Mouse (Mus musculus) cerebellum, postnatal 10 days (tissue): ENCODE data around the gene Tgfbr2.
A peak's percentile ranks its signal among the peaks of the same experiment; 100 is the strongest.

ENCODE experiments used
- DNase-seq, 2 experiments: peaks; one replicate each; pipeline ENCODE4 v3.0.0; 2021; ENCODE audit warnings: mixed read lengths in 2 of 2

Tgfbr2 gene

GRCm38 (mm10) chr9:116193535-116193881 is 18.3 kb upstream of the Tgfbr2 start:
- no peak for DNase-seq

- no peak for DNase-seq
Measured at GRCm38 (mm10) chr9:116192826-116193534, 17.8 kb upstream of the Tgfbr2 start.

DNA sequence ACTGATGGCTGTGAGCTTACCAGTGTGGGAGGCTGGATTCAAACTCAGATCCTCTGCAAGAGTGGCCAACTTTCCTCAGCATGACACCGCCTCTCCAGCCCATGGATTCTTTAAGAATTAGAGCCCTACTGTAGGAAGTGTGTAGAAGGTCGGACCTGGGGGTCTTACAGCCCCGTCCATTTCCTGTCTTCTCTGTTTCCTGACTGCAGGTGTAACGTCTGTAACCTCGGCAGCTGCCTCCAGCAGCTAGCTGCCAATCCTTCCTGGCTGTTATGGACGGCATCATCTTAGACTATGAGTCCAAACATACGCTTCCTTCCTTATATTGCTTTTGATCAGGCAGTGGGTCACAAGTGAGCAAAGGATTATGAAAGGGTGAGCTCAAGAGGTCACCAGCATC is 17.1 kb upstream of the Tgfbr2 start:
- DNase-seq: no peak

DNA sequence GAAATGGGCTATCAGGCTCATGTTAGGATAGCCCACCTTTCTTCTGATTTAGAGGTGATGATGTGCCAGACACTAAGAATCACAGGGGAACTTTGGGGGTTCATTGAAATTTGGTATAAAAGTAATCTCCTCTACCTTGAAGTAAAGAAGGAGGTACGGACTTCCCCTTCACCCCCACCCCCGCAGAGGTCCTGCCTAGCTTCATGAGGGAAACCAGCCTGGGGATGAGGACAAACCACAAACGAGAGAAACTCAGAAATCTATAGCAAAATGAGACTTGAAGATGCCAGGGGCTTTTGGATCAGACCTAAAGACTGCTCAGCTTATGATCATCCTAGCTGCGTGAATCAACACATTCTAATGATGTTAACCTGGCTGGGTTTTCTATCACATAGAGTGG is 14.7 kb upstream of the Tgfbr2 start:
- DNase-seq: no peak

- no peak for DNase-seq
Measured at GRCm38 (mm10) chr9:116188952-116189666, 13.9 kb upstream of the Tgfbr2 start.

- DNase-seq: no peak
Measured at GRCm38 (mm10) chr9:116187181-116187731, 12.1 kb upstream of the Tgfbr2 start.

GRCm38 (mm10) chr9:116184903-116185302 is 9.7 kb upstream of the Tgfbr2 start:
- DNase-seq: no peak

DNA sequence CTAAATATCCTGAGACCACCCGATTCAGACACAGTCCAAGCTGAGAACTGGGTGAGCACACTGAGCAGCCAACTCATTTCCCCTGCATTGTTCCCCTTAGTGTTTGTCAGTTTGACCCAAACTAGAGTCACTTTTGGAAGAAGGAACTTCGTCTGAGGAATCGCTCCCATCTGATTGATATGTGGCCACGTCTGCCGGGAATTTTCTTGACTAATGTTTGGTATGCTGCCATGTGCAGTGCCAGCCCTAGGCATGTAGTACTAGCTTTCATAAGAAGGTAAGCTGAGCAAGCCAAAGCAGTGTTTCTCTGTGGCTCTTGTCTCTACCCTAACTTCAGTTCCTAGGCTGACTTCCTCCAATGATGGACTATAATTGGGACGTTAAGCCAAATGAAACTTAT is 7.9 kb upstream of the Tgfbr2 start:
- DNase-seq: no peak

DNA sequence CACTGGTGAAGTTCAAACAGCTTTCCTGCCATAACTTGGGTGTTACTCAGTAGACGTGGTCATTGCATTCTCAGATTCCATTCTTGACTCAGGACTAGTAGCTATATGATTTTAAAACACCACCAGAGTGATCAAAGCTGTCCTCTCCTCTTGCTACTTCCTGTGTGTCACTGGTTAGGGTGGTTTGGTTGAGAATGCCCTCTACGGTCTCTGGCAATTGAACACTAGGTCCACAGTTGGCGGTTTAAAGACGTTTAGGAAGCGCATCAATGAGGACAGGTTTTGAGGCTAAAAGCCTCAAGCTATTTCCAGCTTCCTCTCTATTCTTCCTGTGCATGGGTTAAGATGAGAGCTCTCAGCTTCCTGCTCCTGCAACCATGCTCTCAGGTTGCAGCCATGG is 6.4 kb upstream of the Tgfbr2 start:
- DNase-seq: no peak

- DNase-seq: no peak
Measured at GRCm38 (mm10) chr9:116178151-116178550, 3.0 kb upstream of the Tgfbr2 start.

DNA sequence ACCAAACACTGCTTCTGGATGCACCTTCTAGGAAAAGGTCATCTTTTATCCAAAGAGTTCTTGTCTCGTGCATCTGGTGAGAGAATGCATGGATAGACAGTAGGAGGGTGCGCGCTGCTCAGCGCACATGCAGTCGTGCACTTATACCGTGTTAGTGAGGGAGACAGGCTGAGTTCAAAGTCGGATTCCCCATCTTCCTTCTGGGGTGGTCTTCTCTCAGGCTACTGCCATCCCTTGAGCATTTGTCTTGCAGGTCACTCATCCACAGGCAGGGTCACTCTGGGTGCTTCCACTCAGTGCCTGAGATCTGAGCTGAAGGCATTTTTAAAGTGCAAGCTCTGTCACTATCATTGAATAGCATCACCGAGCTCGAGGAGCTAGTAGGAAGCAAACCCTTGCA is 1.9 kb upstream of the Tgfbr2 start:
- DNase-seq: no peak

GRCm38 (mm10) chr9:116175488-116176115 is 442 bp upstream of the Tgfbr2 start:
- DNase-seq: no peak

GRCm38 (mm10) chr9:116173473-116174170 is 1.5 kb downstream of the Tgfbr2 start:
- DNase-seq: no peak

- DNase-seq: no peak
Measured at GRCm38 (mm10) chr9:116173059-116173458, 2.1 kb downstream of the Tgfbr2 start.

GRCm38 (mm10) chr9:116169067-116169466 is 6.1 kb downstream of the Tgfbr2 start:
- DNase-seq: no peak

- DNase-seq: peak; percentile 42 to 51
Measured at GRCm38 (mm10) chr9:116167304-116167880, 7.8 kb downstream of the Tgfbr2 start.

DNA sequence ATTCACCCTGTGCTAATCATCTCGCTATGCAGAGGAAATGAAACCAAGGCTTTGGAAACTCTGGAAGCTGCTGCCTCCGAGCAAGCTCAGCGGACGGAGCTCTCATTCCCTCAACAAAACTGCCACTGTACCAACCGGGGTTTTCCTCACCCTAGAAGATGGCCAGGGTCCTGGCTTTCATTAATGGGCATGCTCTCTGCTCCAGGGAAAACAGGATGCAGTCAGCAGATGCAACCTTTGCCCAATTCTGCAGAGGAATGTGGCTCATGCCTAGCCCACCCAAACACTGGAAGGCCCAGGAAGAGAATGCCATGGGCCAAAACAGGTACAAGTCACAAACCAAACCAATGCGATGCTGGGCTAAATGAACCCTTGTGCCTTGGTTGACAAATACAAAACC is 8.8 kb downstream of the Tgfbr2 start:
- no peak for DNase-seq

GRCm38 (mm10) chr9:116163883-116164282 is 11.3 kb downstream of the Tgfbr2 start:
- no peak for DNase-seq

DNA sequence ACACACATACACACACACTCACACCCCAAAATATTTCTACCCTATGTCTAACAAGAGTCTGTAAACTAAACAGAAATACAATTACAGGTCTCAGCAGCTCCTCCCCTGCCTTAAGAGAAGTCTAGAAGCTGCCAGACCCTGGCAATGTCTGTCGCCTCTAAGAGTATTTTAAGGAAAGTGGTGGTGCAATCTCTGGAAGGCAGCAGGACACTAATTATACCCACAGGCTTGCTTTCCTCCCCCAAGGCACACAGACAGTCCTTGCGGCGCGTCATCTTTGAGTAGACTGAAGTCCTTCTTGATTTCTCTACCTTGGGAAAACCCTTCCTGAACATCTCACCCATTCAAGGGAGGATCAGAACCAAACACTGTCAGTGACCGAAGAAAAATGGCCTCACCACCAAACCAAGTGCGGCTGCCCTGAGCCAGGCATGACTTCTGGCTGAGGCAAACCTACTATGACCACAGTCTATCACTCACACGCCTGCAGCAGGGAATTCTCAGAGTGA is 12.2 kb downstream of the Tgfbr2 start:
- no peak for DNase-seq

DNA sequence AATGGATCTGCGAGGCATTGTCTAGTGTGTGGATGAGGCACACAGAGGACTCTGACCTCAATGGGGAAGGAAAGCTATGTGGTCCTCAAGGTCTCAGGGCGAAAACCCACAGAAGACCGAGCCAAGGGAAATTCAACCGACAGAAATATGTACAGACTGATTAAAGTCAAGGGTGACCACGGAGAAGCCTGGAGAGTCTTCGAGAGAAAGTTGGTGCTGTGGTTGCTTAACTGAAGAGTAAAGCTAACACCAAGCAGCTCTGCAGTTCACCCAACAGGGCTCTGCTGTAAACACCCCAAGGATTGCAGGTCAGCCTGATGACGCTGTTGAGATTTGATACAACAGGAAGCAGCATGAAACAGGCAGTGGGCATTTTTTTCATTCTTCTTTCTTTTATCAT is 14.3 kb downstream of the Tgfbr2 start:
- no peak for DNase-seq

- DNase-seq: no peak
Measured at GRCm38 (mm10) chr9:116160067-116160466, 15.1 kb downstream of the Tgfbr2 start.

GRCm38 (mm10) chr9:116156501-116156900 is 18.7 kb downstream of the Tgfbr2 start:
- no peak for DNase-seq

GRCm38 (mm10) chr9:116152878-116153277 is 22.3 kb downstream of the Tgfbr2 start:
- no peak for DNase-seq
